Mouse (Mus musculus): ENCODE data around the gene Adprhl2. TPM values are rescaled to one million over a fixed set of nuclear protein-coding genes. Genes with fewer than 3 reads are reported as not detected.
A peak's percentile ranks its signal among the peaks of the same experiment; 100 is the strongest.

The Adprhl2 gene
- total RNA-seq (2014; fragmentation: Nextera tagmentation), result 8.7 and 10.8 TPM in 2 replicates
- total RNA-seq (2017), result 23.2 and 31.1 TPM in 2 replicates
- 86.9 and 87.0 TPM in 2 replicates for polyA plus RNA-seq (2012)

DNA sequence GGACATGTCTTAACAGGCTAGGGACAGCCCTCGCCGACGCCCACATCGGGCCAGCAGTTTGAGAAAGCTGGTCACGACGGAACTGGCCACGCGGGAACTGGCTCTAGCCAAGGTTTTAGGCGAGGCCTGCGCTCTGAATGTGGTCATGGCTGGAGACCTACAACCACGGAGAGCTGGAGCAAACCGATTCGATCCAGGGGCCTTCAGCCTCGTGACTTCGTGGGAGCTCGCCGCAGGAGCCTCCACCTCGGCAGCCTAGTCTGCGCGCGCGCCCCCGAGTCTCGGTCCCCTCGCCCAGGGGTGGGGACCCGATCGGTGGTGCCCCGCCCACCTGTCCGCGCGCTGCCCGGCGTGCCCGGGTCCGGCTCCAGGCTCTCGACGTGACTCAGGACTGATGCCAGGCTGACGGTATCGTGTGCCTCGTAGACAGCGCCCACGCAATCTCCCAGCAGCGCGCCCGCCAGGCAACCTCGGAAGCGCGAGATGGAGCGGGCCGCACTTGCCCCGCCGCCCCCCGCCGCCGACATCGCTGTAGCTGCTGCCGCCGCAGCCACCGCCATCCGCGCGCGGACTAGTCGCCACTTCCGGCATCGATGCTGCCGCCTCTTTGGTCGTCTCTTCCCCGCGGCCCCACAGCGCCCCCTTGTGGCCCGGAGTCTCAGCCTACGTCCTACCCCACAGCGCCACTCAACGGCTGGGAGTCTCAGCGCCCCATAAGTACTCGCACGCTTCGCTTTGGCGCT lies at the start of gene Adprhl2:
TSS of gene Adprhl2 (minus strand) at position 593 of the 743 bp plus-strand sequence.
- peak; percentile 88 for DNase-seq (ENCODE audit: low spot score)
- peak; percentile 81 for ATAC-seq (ENCODE audit: extremely low read depth, insufficient number of reproducible peaks, low FRiP score, poor library complexity, severe bottlenecking)
- Histone ChIP-seq H3K4me1 (ENCODE audit: insufficient read depth, low read depth, low read length) (peaks cover 35% of the 10 kb centered on the region), H3K27me3 (ENCODE audit: insufficient read depth, low read length) (peaks cover 28% of the 10 kb centered on the region; the same call in 1 of the 2 replicates), H3K36me3 (replicated peaks) (peaks cover 38% of the 10 kb centered on the region), H3K9me3 (replicated peaks) (0 out of 2 replicates have a peak, but pooled peaks cover 3% of the 10 kb centered on the region), H3K4me3 (ENCODE audit: low read depth, low read length) (peak within 1 kb of the TSS; percentile 90)
- TF ChIP-seq GATA1 (IDR thresholded peaks at IDR 0.05; ENCODE audit: borderline replicate concordance, low read length), result no peak
- peak; percentile 89 for TF ChIP-seq CTCF (IDR thresholded peaks at IDR 0.05; ENCODE audit: low read depth, low read length)

GRCm38 (mm10) chr4:126360069-126360468 lies 38.6 kb upstream of the Adprhl2 start:
- no peak for ATAC-seq (ENCODE audit: extremely low read depth, insufficient number of reproducible peaks, low FRiP score, poor library complexity, severe bottlenecking)
- H3K27me3 ChIP-seq (ENCODE audit: insufficient read depth, low read length), result no peaks in the 10 kb centered on the region
- no peak overlapping the region for H3K4me3 ChIP-seq (ENCODE audit: low read depth, low read length)
- DNase-seq (ENCODE audit: low spot score), result no peak
- H3K4me1 ChIP-seq (ENCODE audit: insufficient read depth, low read depth, low read length), result no peaks in the 10 kb centered on the region
- no peaks in the 10 kb centered on the region for H3K9me3 ChIP-seq (replicated peaks)
- TF ChIP-seq TAL1 (conservative IDR thresholded peaks at IDR 0.05; ENCODE audit: low read depth, low read length) (no peak), CTCF (IDR thresholded peaks at IDR 0.05; ENCODE audit: low read depth, low read length) (no peak), GATA1 (IDR thresholded peaks at IDR 0.05; ENCODE audit: borderline replicate concordance, low read length) (no peak), POLR2AphosphoS5 (IDR thresholded peaks at IDR 0.05; ENCODE audit: insufficient replicate concordance, low read depth, low read length) (no peak), GATA2 (IDR thresholded peaks at IDR 0.05; ENCODE audit: borderline replicate concordance, low read depth, low read length) (no peak)
- peaks cover 47% of the 10 kb centered on the region for H3K36me3 ChIP-seq (replicated peaks)

- Histone ChIP-seq H3K4me3 (ENCODE audit: low read depth, low read length) (no peak overlapping the region), H3K27me3 (ENCODE audit: insufficient read depth, low read length) (no peaks in the 10 kb centered on the region), H3K4me1 (ENCODE audit: insufficient read depth, low read depth, low read length) (0 out of 2 replicates have a peak, but pooled peaks cover 5% of the 10 kb centered on the region), H3K9me3 (replicated peaks) (no peaks in the 10 kb centered on the region), H3K36me3 (replicated peaks) (peaks cover 42% of the 10 kb centered on the region)
- DNase-seq (ENCODE audit: low spot score) (no peak), ATAC-seq (ENCODE audit: extremely low read depth, insufficient number of reproducible peaks, low FRiP score, poor library complexity, severe bottlenecking) (no peak)
- TF ChIP-seq GATA2 (IDR thresholded peaks at IDR 0.05; ENCODE audit: borderline replicate concordance, low read depth, low read length), result no peak
- no peak for TF ChIP-seq GATA1 (IDR thresholded peaks at IDR 0.05; ENCODE audit: borderline replicate concordance, low read length)
- no peak for TF ChIP-seq TAL1 (conservative IDR thresholded peaks at IDR 0.05; ENCODE audit: low read depth, low read length)
- TF ChIP-seq CTCF (IDR thresholded peaks at IDR 0.05; ENCODE audit: low read depth, low read length), result no peak
- no peak for TF ChIP-seq POLR2AphosphoS5 (IDR thresholded peaks at IDR 0.05; ENCODE audit: insufficient replicate concordance, low read depth, low read length)
Observed at GRCm38 (mm10) chr4:126343451-126343850, 21.9 kb upstream of the Adprhl2 start.

- Histone ChIP-seq H3K4me1 (ENCODE audit: insufficient read depth, low read depth, low read length) (peaks cover 7% of the 10 kb centered on the region; the same call in 1 of the 2 replicates), H3K27me3 (ENCODE audit: insufficient read depth, low read length) (no peaks in the 10 kb centered on the region), H3K36me3 (replicated peaks) (peaks cover 38% of the 10 kb centered on the region), H3K9me3 (replicated peaks) (no peaks in the 10 kb centered on the region), H3K4me3 (ENCODE audit: low read depth, low read length) (no peak overlapping the region)
- DNase-seq (ENCODE audit: low spot score) (no peak), ATAC-seq (ENCODE audit: extremely low read depth, insufficient number of reproducible peaks, low FRiP score, poor library complexity, severe bottlenecking) (no peak)
- TF ChIP-seq TAL1 (conservative IDR thresholded peaks at IDR 0.05; ENCODE audit: low read depth, low read length) (no peak), GATA1 (IDR thresholded peaks at IDR 0.05; ENCODE audit: borderline replicate concordance, low read length) (no peak), CTCF (IDR thresholded peaks at IDR 0.05; ENCODE audit: low read depth, low read length) (no peak), POLR2AphosphoS5 (IDR thresholded peaks at IDR 0.05; ENCODE audit: insufficient replicate concordance, low read depth, low read length) (no peak), GATA2 (IDR thresholded peaks at IDR 0.05; ENCODE audit: borderline replicate concordance, low read depth, low read length) (no peak)
Observed at GRCm38 (mm10) chr4:126339461-126339860, 18.0 kb upstream of the Adprhl2 start.

DNA sequence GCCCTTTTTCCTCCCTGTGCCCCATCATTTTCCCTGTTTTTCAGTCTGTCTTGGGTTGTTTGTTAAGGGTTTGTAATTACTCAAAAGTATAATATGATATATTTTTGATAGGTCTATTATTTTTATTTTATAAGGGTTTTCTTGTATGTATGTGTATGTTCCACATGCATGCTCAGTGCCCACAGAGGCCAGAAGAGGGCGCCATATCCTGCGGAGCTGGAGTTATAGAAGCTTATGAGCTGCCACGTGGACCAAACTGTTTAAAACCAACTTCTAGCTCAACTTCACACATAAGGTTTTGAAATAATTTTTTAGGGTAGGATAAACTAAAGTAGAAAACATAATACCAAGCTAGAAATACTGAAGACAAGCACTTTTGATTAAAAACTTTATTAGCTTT lies 10.9 kb upstream of the Adprhl2 start:
- ATAC-seq (ENCODE audit: extremely low read depth, insufficient number of reproducible peaks, low FRiP score, poor library complexity, severe bottlenecking), result no peak
- TF ChIP-seq GATA2 (IDR thresholded peaks at IDR 0.05; ENCODE audit: borderline replicate concordance, low read depth, low read length) (no peak), GATA1 (IDR thresholded peaks at IDR 0.05; ENCODE audit: borderline replicate concordance, low read length) (no peak), CTCF (IDR thresholded peaks at IDR 0.05; ENCODE audit: low read depth, low read length) (peak; percentile 36; the same call in 1 of the 2 replicates)
- DNase-seq (ENCODE audit: low spot score), result no peak

GRCm38 (mm10) chr4:126331751-126332150 lies 10.2 kb upstream of the Adprhl2 start:
- DNase-seq (ENCODE audit: low spot score) (no peak), ATAC-seq (ENCODE audit: extremely low read depth, insufficient number of reproducible peaks, low FRiP score, poor library complexity, severe bottlenecking) (no peak)
- H3K36me3 ChIP-seq (replicated peaks), result peaks cover 24% of the 10 kb centered on the region
- H3K9me3 ChIP-seq (replicated peaks), result no peaks in the 10 kb centered on the region
- TF ChIP-seq GATA1 (IDR thresholded peaks at IDR 0.05; ENCODE audit: borderline replicate concordance, low read length) (no peak), CTCF (IDR thresholded peaks at IDR 0.05; ENCODE audit: low read depth, low read length) (no peak), TAL1 (conservative IDR thresholded peaks at IDR 0.05; ENCODE audit: low read depth, low read length) (no peak), POLR2AphosphoS5 (IDR thresholded peaks at IDR 0.05; ENCODE audit: insufficient replicate concordance, low read depth, low read length) (no peak), GATA2 (IDR thresholded peaks at IDR 0.05; ENCODE audit: borderline replicate concordance, low read depth, low read length) (no peak)
- no peaks in the 10 kb centered on the region; the same call in 1 of the 2 replicates for H3K27me3 ChIP-seq (ENCODE audit: insufficient read depth, low read length)
- H3K4me3 ChIP-seq (ENCODE audit: low read depth, low read length), result no peak overlapping the region
- H3K4me1 ChIP-seq (ENCODE audit: insufficient read depth, low read depth, low read length), result peaks cover 2% of the 10 kb centered on the region; the same call in 1 of the 2 replicates

More for the DNA sequence above, 10.9 kb upstream of the Adprhl2 start:
- no peaks in the 10 kb centered on the region for H3K9me3 ChIP-seq (replicated peaks)
- H3K4me3 ChIP-seq (ENCODE audit: low read depth, low read length), result no peak overlapping the region
- no peaks in the 10 kb centered on the region; the same call in 1 of the 2 replicates for H3K27me3 ChIP-seq (ENCODE audit: insufficient read depth, low read length)
- peaks cover 2% of the 10 kb centered on the region; the same call in 1 of the 2 replicates for H3K4me1 ChIP-seq (ENCODE audit: insufficient read depth, low read depth, low read length)
- peaks cover 28% of the 10 kb centered on the region for H3K36me3 ChIP-seq (replicated peaks)

Measured in G1E (cell line).